ENCODE assay signal across 12 mouse cellular contexts in genomic region chr5:115644192-115644591, GRCm38 (mm10). TPM values are rescaled to one million over a fixed set of nuclear protein-coding genes. Genes with fewer than 3 reads are reported as not detected.
DNase-seq lines count a peak whose midpoint lies in the region; ATAC-seq and TF ChIP-seq lines count a peak whose summit lies in the region.
"Had no signal": no experiment of that assay in that cellular context is flagged by ENCODE, and none has a peak within 500 bp of the region (broad histone marks: within the 10 kb centered on the region; RNA-seq: fewer than 3 reads in every experiment).

No protein-coding gene starts in this region.

- no peaks in the 10 kb centered on the region for H3K9me3 ChIP-seq in MEL (replicated peaks; ENCODE audit: insufficient read depth, low read length)
- H3K9me3 ChIP-seq in stomach, embryonic 16.5 days (replicated peaks; ENCODE audit: control insufficient read depth, low read length) = no peaks in the 10 kb centered on the region
- H3K9me3 ChIP-seq: heart, embryonic 12.5 days; limb, embryonic 10.5 days had no signal

- H3K79me2 ChIP-seq in MEL (ENCODE audit: control insufficient read depth, insufficient read depth, low read length, poor library complexity) = no peaks in the 10 kb centered on the region

- H3K4me2 ChIP-seq in stomach, embryonic 16.5 days (ENCODE audit: low read depth, low read length) = no peak overlapping the region
- H3K4me2 ChIP-seq: heart, embryonic 12.5 days had no signal

- TF ChIP-seq POLR2A in MEL (IDR thresholded peaks at IDR 0.05; ENCODE audit: control insufficient read depth in 1 of 2, insufficient read depth in 1 of 2, low read depth in 1 of 2, low read length in 2 of 2, poor library complexity in 1 of 2) = no peak

- TF ChIP-seq RAD21 in MEL (IDR thresholded peaks at IDR 0.05; ENCODE audit: low read depth, low read length) = peak; percentile 14; the same call in 1 of the 2 replicates

- H3K4me1 ChIP-seq in MEL (ENCODE audit: control insufficient read depth in 1 of 2, insufficient read depth in 2 of 2, low read length in 2 of 2) = no peaks in the 10 kb centered on the region
- H3K4me1 ChIP-seq in stomach, embryonic 16.5 days (ENCODE audit: control insufficient read depth, insufficient read depth, low read length) = no peaks in the 10 kb centered on the region
- H3K4me1 ChIP-seq: limb, embryonic 10.5 days had no signal

- no peak overlapping the region for H3K9ac ChIP-seq in MEL (ENCODE audit: control insufficient read depth, low read depth, low read length, poor library complexity, severe bottlenecking)
- H3K9ac ChIP-seq in stomach, embryonic 16.5 days (ENCODE audit: low read length) = no peak overlapping the region
- H3K9ac ChIP-seq: heart, embryonic 12.5 days had no signal

- peak; percentile 79; the same call in 1 of the 2 replicates for ATAC-seq in stomach, embryonic 16.5 days (ENCODE audit: insufficient read depth, low FRiP score)
- ATAC-seq: inflammation-experienced regulatory T-cells, adult 6 months had no signal

- TF ChIP-seq CTCF in gastrocnemius, adult 2 months (IDR thresholded peaks at IDR 0.05) = peak; percentile 20; the same call in 1 of the 2 replicates
- TF ChIP-seq CTCF in MEL (IDR thresholded peaks at IDR 0.05 in 2 of 3, conservative IDR thresholded peaks at IDR 0.05 in 1 of 3; ENCODE audit: control insufficient read depth in 1 of 3, insufficient read depth in 1 of 3, low read depth in 2 of 3, low read length in 3 of 3, poor library complexity in 1 of 3, severe bottlenecking in 1 of 3) = peak in 2 of 3 experiments; percentile 16 to 27; a peak in 3 of 6 replicates

- no peak for TF ChIP-seq EP300 in MEL (IDR thresholded peaks at IDR 0.05; ENCODE audit: low read depth in 1 of 2, low read length in 2 of 2)

- no peak overlapping the region for H3K27ac ChIP-seq in gastrocnemius, adult 2 months
- H3K27ac ChIP-seq in MEL (ENCODE audit: control insufficient read depth, low read depth, low read length) = no peak overlapping the region
- H3K27ac ChIP-seq in stomach, embryonic 16.5 days (ENCODE audit: low read length) = peak overlapping the region; percentile 46; the same call in 1 of the 2 replicates
- H3K27ac ChIP-seq: limb, embryonic 10.5 days had no signal

- intact Hi-C loops in gastrocnemius, adult 2 months (cut with DNase I) = no loop called here
- intact Hi-C loops in gastrocnemius, postnatal 36 days (cut with DNase I) = no loop called here

- no peaks in the 10 kb centered on the region for H3K27me3 ChIP-seq in MEL (ENCODE audit: control insufficient read depth in 1 of 2, insufficient read depth in 2 of 2, low read length in 2 of 2)
- H3K27me3 ChIP-seq in stomach, embryonic 16.5 days (ENCODE audit: control insufficient read depth, insufficient read depth, low read length) = no peaks in the 10 kb centered on the region
- H3K27me3 ChIP-seq: heart, embryonic 12.5 days had no signal

- 69% methylated on average over 9 of the region's 9 CpGs for WGBS in stomach, embryonic 16.5 days

- DNase-seq in gastrocnemius, adult 2 months = no peak
- no peak for DNase-seq in gastrocnemius, postnatal 36 days
- peak; percentile 23 to 45 for DNase-seq in lung, adult 18-20 months
- no peak for DNase-seq in lung, postnatal 10 days
- no peak for DNase-seq in MEL (ENCODE audit: low read depth, low spot score)
- DNase-seq in adrenal gland, postnatal 10 days = no peak
- DNase-seq in adrenal gland, postnatal 14 days = no peak

- H3K4me3 ChIP-seq in gastrocnemius, adult 2 months = no peak overlapping the region
- H3K4me3 ChIP-seq in MEL (ENCODE audit: control insufficient read depth in 1 of 2, insufficient read depth in 1 of 2, low read depth in 2 of 2, low read length in 2 of 2) = no peak overlapping the region
- H3K4me3 ChIP-seq in stomach, embryonic 16.5 days (replicated peaks; ENCODE audit: low read length) = no peak overlapping the region
- H3K4me3 ChIP-seq: erythroblast, embryonic 14.5 days; heart, embryonic 12.5 days; limb, embryonic 10.5 days had no signal

- H3K36me3 ChIP-seq in MEL (ENCODE audit: control insufficient read depth in 1 of 2, insufficient read depth in 2 of 2, low read length in 2 of 2) = peaks cover 0 to 3% of the 10 kb centered on the region in 2 experiments; a peak in 2 of 4 replicates
- peaks cover 23% of the 10 kb centered on the region; the same call in 1 of the 2 replicates for H3K36me3 ChIP-seq in stomach, embryonic 16.5 days (ENCODE audit: control insufficient read depth, insufficient read depth, low read length)

TF ChIP-seq in MEL, 35 proteins besides CTCF, POLR2A, EP300 and RAD21:
- TF ChIP-seq MAFK (IDR thresholded peaks at IDR 0.05; ENCODE audit: borderline replicate concordance, low read depth, low read length) = no peak
- no peak for TF ChIP-seq TBP (IDR thresholded peaks at IDR 0.05; ENCODE audit: low read depth, low read length)
- TF ChIP-seq MYC (IDR thresholded peaks at IDR 0.05; ENCODE audit: low read depth, low read length) = no peak
- no peak for TF ChIP-seq USF1 (IDR thresholded peaks at IDR 0.05; ENCODE audit: low read depth, low read length)
- no peak for TF ChIP-seq ETS1 (IDR thresholded peaks at IDR 0.05; ENCODE audit: low read depth, low read length)
- no peak for TF ChIP-seq BHLHE40 (IDR thresholded peaks at IDR 0.05; ENCODE audit: borderline replicate concordance, low read depth, low read length)
- no peak for TF ChIP-seq KAT2A (conservative IDR thresholded peaks at IDR 0.05; ENCODE audit: low read depth, low read length)
- no peak for TF ChIP-seq NELFE (IDR thresholded peaks at IDR 0.05; ENCODE audit: low read depth, low read length)
- no peak for TF ChIP-seq ZNF384 (IDR thresholded peaks at IDR 0.05; ENCODE audit: low read depth, low read length)
- no peak for TF ChIP-seq E2F4 (IDR thresholded peaks at IDR 0.05; ENCODE audit: borderline replicate concordance, low read depth, low read length)
- no peak for TF ChIP-seq GATA1 (IDR thresholded peaks at IDR 0.05; ENCODE audit: low read depth, low read length)
- no peak for TF ChIP-seq HCFC1 (IDR thresholded peaks at IDR 0.05; ENCODE audit: low read depth, low read length)
- no peak for TF ChIP-seq USF2 (IDR thresholded peaks at IDR 0.05; ENCODE audit: borderline replicate concordance in 1 of 2, insufficient read depth in 1 of 2, low read depth in 1 of 2, low read length in 2 of 2)
- TF ChIP-seq ZC3H11A (IDR thresholded peaks at IDR 0.05; ENCODE audit: low read depth, low read length) = no peak
- TF ChIP-seq JUND (IDR thresholded peaks at IDR 0.05; ENCODE audit: low read depth, low read length) = no peak
- TF ChIP-seq POLR2AphosphoS5 (IDR thresholded peaks at IDR 0.05; ENCODE audit: borderline replicate concordance, low read depth, low read length) = no peak
- no peak for TF ChIP-seq SIN3A (IDR thresholded peaks at IDR 0.05; ENCODE audit: low read length)
- no peak for TF ChIP-seq MAZ (IDR thresholded peaks at IDR 0.05; ENCODE audit: low read depth, low read length)

RNA-seq across cellular contexts. Expression of gene Rab35, which starts 12.5 kb away (rescaled TPM):
- 10 to 100 TPM; 38.5 to 39.6 TPM for total RNA-seq in gastrocnemius, adult 2 months (2021)
- total RNA-seq in gastrocnemius, postnatal 36 days (2021) = 10 to 100 TPM; 31.8 to 32.8 TPM
- total RNA-seq in MEL (2012; rRNA removed) = 62.1 and 66.9 TPM in 2 replicates
- polyA plus RNA-seq in MEL (2012; ENCODE audit: insufficient read depth in 1 of 2, insufficient read length in 2 of 2, low read depth in 1 of 2, low replicate concordance in 2 of 2, missing spikeins in 1 of 2) = 100 to 1,000 TPM in 1 of 2 experiments, not detected in 1; 113 TPM
- 4.4 and 5.5 TPM in 2 replicates for polyA plus RNA-seq in stomach, embryonic 16.5 days (2015; fragmentation: Nextera tagmentation; extraction: Ambion mirVana)
- total RNA-seq in adrenal gland, postnatal 10 days (2021) = 10 to 100 TPM; 54.0 to 57.2 TPM
- 55.3 and 59.5 TPM in 2 replicates for total RNA-seq in adrenal gland, postnatal 14 days (2021)

Comparison
In these comparisons a context has a peak if more than half of its experiments do, and no peak if none do; other contexts are left out.
1. DNase-seq: peak in lung, adult 18-20 months (2 of 2); none in gastrocnemius, adult 2 months (single experiment), gastrocnemius, postnatal 36 days (0 of 2), lung, postnatal 10 days (single experiment), MEL (single experiment), adrenal gland, postnatal 10 days (single experiment) and adrenal gland, postnatal 14 days (single experiment).